Mouse (Mus musculus) G1E (cell line): ENCODE results near the gene Eipr1.

Experiments used
- CTCF ChIP-seq: IDR thresholded peaks from 2 replicates; pipeline ENCODE4 v1.5.1; 2012; ENCODE audit warnings: low read depth, low read length, inconsistent platforms, mixed read lengths
- GATA2 ChIP-seq: IDR thresholded peaks from 2 replicates; pipeline ENCODE4 v1.6.1; 2012; ENCODE audit warnings: low read depth, low read length, inconsistent platforms, borderline replicate concordance
- POLR2AphosphoS5 ChIP-seq: IDR thresholded peaks from 2 replicates; pipeline ENCODE4 v1.6.1; 2012; ENCODE audit warnings: low read depth, low read length, inconsistent platforms; ENCODE audit not compliant: insufficient replicate concordance
- TAL1 ChIP-seq: conservative IDR thresholded peaks from 2 replicates; pipeline ENCODE4 v1.6.1; 2012; ENCODE audit warnings: low read depth, low read length, inconsistent platforms, mixed read lengths

DNA sequence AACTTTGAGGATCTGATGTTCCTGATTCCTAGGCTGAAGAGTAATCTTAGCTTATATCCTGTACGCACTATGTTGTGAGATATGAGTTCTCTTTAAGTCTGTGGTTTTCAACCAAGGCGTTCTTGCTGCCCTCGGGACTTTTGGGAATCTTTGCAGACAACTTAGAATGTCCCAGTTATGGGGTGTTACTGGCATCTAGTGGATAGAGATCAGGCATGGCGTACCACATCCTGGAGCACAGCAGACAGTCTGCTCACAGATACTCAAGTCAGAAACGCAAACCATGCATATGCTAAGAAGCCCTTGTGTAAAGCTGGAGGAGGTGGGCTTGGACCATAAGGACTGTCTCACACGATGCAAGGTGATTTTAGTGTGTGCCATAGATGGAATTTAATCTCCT, 136.1 kb downstream of the Eipr1 start:
- no peak for TF ChIP-seq CTCF
- no peak for TF ChIP-seq TAL1
- no peak for TF ChIP-seq POLR2AphosphoS5
- TF ChIP-seq GATA2: no peak
